In genomic region chr19:19198780-19199179, GRCm38 (mm10) we compare ENCODE assay signal across 24 mouse cellular contexts.
DNase-seq lines count a peak whose midpoint lies in the region; ATAC-seq lines count a peak whose summit lies in the region.
"Had no signal": no experiment of that assay in that cellular context is flagged by ENCODE, and none has a peak within 500 bp of the region (broad histone marks: within the 10 kb centered on the region; RNA-seq: fewer than 3 reads in every experiment).

No protein-coding gene starts in this region.

- H3K27me3 ChIP-seq in midbrain, embryonic 12.5 days = no peaks in the 10 kb centered on the region
- no peaks in the 10 kb centered on the region for H3K27me3 ChIP-seq in midbrain, embryonic 15.5 days (replicated peaks)
- H3K27me3 ChIP-seq in neural tube, embryonic 12.5 days (replicated peaks) = no peaks in the 10 kb centered on the region
- H3K27me3 ChIP-seq: CH12.LX; forebrain, embryonic 12.5 days; heart, embryonic 13.5 days had no signal

- peak; percentile 65; the same call in 1 of the 2 replicates for ATAC-seq in midbrain, embryonic 12.5 days (ENCODE audit: low FRiP score, low read depth)
- no peak for ATAC-seq in midbrain, embryonic 15.5 days (replicated peaks)
- peak; percentile 56; the same call in 1 of the 2 replicates for ATAC-seq in neural tube, embryonic 12.5 days (ENCODE audit: low FRiP score, low read depth)
- ATAC-seq: forebrain, postnatal 0 days; intestine, embryonic 16.5 days had no signal

- H3K36me3 ChIP-seq in midbrain, embryonic 12.5 days = no peaks in the 10 kb centered on the region
- no peaks in the 10 kb centered on the region for H3K36me3 ChIP-seq in midbrain, embryonic 15.5 days (replicated peaks)
- H3K36me3 ChIP-seq in neural tube, embryonic 12.5 days = no peaks in the 10 kb centered on the region
- H3K36me3 ChIP-seq: forebrain, embryonic 12.5 days; heart, embryonic 13.5 days had no signal

- no peak overlapping the region for H3K9ac ChIP-seq in midbrain, embryonic 12.5 days (replicated peaks)
- no peak overlapping the region for H3K9ac ChIP-seq in midbrain, embryonic 15.5 days
- no peak overlapping the region for H3K9ac ChIP-seq in neural tube, embryonic 12.5 days
- H3K9ac ChIP-seq: forebrain, embryonic 12.5 days; forebrain, postnatal 0 days; heart, embryonic 13.5 days; liver, embryonic 14.5 days had no signal

- DNase-seq in neural tube, embryonic 10.5 days (ENCODE audit: extremely low spot score, low spot score) = no peak
- peak; percentile 20 for DNase-seq in embryo, embryonic 10.5 days (ENCODE audit: low spot score)
- no peak for DNase-seq in thymus, adult 18-20 months
- DNase-seq: adrenal gland, adult 8-10 months; cerebellum, adult 8-10 months; cerebellum, postnatal 25 days; forebrain, postnatal 0 days; kidney, adult 8-10 months; kidney, postnatal 10 days; layer of hippocampus, postnatal 36 days; liver; lung, adult 2 months; lung, postnatal 10 days had no signal

- no peak overlapping the region for H3K27ac ChIP-seq in midbrain, embryonic 12.5 days (replicated peaks)
- no peak overlapping the region for H3K27ac ChIP-seq in midbrain, embryonic 15.5 days
- no peak overlapping the region for H3K27ac ChIP-seq in neural tube, embryonic 12.5 days
- H3K27ac ChIP-seq: forebrain, embryonic 12.5 days; liver, embryonic 14.5 days; macrophage had no signal

- WGBS in midbrain, embryonic 12.5 days = 30% methylated on average over 3 of the region's 3 CpGs
- 17% methylated on average over 3 of the region's 3 CpGs for WGBS in midbrain, embryonic 15.5 days
- 24% methylated on average over 3 of the region's 3 CpGs for WGBS in neural tube, embryonic 12.5 days

- no peak overlapping the region for H3K4me3 ChIP-seq in midbrain, embryonic 12.5 days
- H3K4me3 ChIP-seq in midbrain, embryonic 15.5 days = no peak overlapping the region
- H3K4me3 ChIP-seq in neural tube, embryonic 12.5 days = no peak overlapping the region
- H3K4me3 ChIP-seq: erythroblast, embryonic 14.5 days; forebrain, embryonic 12.5 days; heart, embryonic 13.5 days; myocyte had no signal

- no peaks in the 10 kb centered on the region for H3K4me1 ChIP-seq in midbrain, embryonic 12.5 days
- H3K4me1 ChIP-seq in midbrain, embryonic 15.5 days = no peaks in the 10 kb centered on the region
- H3K4me1 ChIP-seq in neural tube, embryonic 12.5 days = no peaks in the 10 kb centered on the region
- H3K4me1 ChIP-seq: forebrain, embryonic 12.5 days had no signal

- no peak overlapping the region for H3K4me2 ChIP-seq in midbrain, embryonic 12.5 days (replicated peaks)
- no peak overlapping the region for H3K4me2 ChIP-seq in midbrain, embryonic 15.5 days
- no peak overlapping the region for H3K4me2 ChIP-seq in neural tube, embryonic 12.5 days (replicated peaks)
- H3K4me2 ChIP-seq: forebrain, embryonic 12.5 days; heart, embryonic 13.5 days had no signal

- peaks cover 3% of the 10 kb centered on the region; the same call in 1 of the 2 replicates for H3K9me3 ChIP-seq in midbrain, embryonic 12.5 days
- H3K9me3 ChIP-seq in midbrain, embryonic 15.5 days = no peaks in the 10 kb centered on the region
- H3K9me3 ChIP-seq in neural tube, embryonic 12.5 days = no peaks in the 10 kb centered on the region
- H3K9me3 ChIP-seq: forebrain, embryonic 12.5 days; heart, embryonic 13.5 days had no signal
